Mouse (Mus musculus): ENCODE measurements around the gene Kcnn3. TPM values are rescaled to one million over a fixed set of nuclear protein-coding genes. Genes with fewer than 3 reads are reported as not detected.

The Kcnn3 gene
- polyA plus RNA-seq, 1 experiment, result 1.3 TPM

- Histone ChIP-seq H3K27me3 (replicated peaks; ENCODE audit: control insufficient read depth, insufficient read depth, low read length) (no peaks in the 10 kb centered on the region), H3K4me1 (ENCODE audit: control insufficient read depth, insufficient read depth, low read length) (no peaks in the 10 kb centered on the region), H3K27ac (ENCODE audit: insufficient read depth, low read depth, low read length) (no peak overlapping the region), H3K4me3 (ENCODE audit: insufficient read depth, low read depth, low read length) (no peak overlapping the region), H3K36me3 (ENCODE audit: control insufficient read depth, insufficient read depth, low read length) (no peaks in the 10 kb centered on the region)
- DNase-seq, result peak; percentile 84
- WGBS, result 6% methylated on average over 25 of the region's 25 CpGs
- TF ChIP-seq POLR2A (IDR thresholded peaks at IDR 0.05; ENCODE audit: low read depth, low read length) (no peak), CTCF (conservative IDR thresholded peaks at IDR 0.05; ENCODE audit: insufficient read depth, insufficient read length, low read depth, low read length) (peak; percentile 93)
Observed at GRCm38 (mm10) chr3:89688694-89689581, 169.0 kb downstream of the Kcnn3 start.

GRCm38 (mm10) chr3:89691776-89692175 lies 171.8 kb downstream of the Kcnn3 start:
- H3K36me3 ChIP-seq (ENCODE audit: control insufficient read depth, insufficient read depth, low read length), result no peaks in the 10 kb centered on the region
- H3K27me3 ChIP-seq (replicated peaks; ENCODE audit: control insufficient read depth, insufficient read depth, low read length), result no peaks in the 10 kb centered on the region
- WGBS, result 43% methylated on average over 9 of the region's 9 CpGs
- no peaks in the 10 kb centered on the region for H3K4me1 ChIP-seq (ENCODE audit: control insufficient read depth, insufficient read depth, low read length)
- TF ChIP-seq CTCF (conservative IDR thresholded peaks at IDR 0.05; ENCODE audit: insufficient read depth, insufficient read length, low read depth, low read length) (no peak), POLR2A (IDR thresholded peaks at IDR 0.05; ENCODE audit: low read depth, low read length) (no peak)
- no peak for DNase-seq
- H3K4me3 ChIP-seq (ENCODE audit: insufficient read depth, low read depth, low read length), result no peak overlapping the region
- no peak overlapping the region for H3K27ac ChIP-seq (ENCODE audit: insufficient read depth, low read depth, low read length)

- Histone ChIP-seq H3K4me1 (ENCODE audit: control insufficient read depth, insufficient read depth, low read length) (no peaks in the 10 kb centered on the region), H3K27ac (ENCODE audit: insufficient read depth, low read depth, low read length) (no peak overlapping the region), H3K36me3 (ENCODE audit: control insufficient read depth, insufficient read depth, low read length) (no peaks in the 10 kb centered on the region), H3K4me3 (ENCODE audit: insufficient read depth, low read depth, low read length) (no peak overlapping the region), H3K27me3 (replicated peaks; ENCODE audit: control insufficient read depth, insufficient read depth, low read length) (no peaks in the 10 kb centered on the region)
- 85% methylated on average over 12 of the region's 12 CpGs for WGBS
- DNase-seq, result no peak
- no peak for TF ChIP-seq CTCF (conservative IDR thresholded peaks at IDR 0.05; ENCODE audit: insufficient read depth, insufficient read length, low read depth, low read length)
- no peak for TF ChIP-seq POLR2A (IDR thresholded peaks at IDR 0.05; ENCODE audit: low read depth, low read length)
Observed at GRCm38 (mm10) chr3:89696152-89696821, 176.3 kb downstream of the Kcnn3 start.

GRCm38 (mm10) chr3:89698958-89699357 lies 179.0 kb downstream of the Kcnn3 start:
- Histone ChIP-seq H3K4me1 (ENCODE audit: control insufficient read depth, insufficient read depth, low read length) (no peaks in the 10 kb centered on the region), H3K4me3 (ENCODE audit: insufficient read depth, low read depth, low read length) (no peak overlapping the region), H3K36me3 (ENCODE audit: control insufficient read depth, insufficient read depth, low read length) (no peaks in the 10 kb centered on the region), H3K27ac (ENCODE audit: insufficient read depth, low read depth, low read length) (no peak overlapping the region), H3K27me3 (replicated peaks; ENCODE audit: control insufficient read depth, insufficient read depth, low read length) (no peaks in the 10 kb centered on the region)
- 82% methylated on average over 1 of the region's 1 CpGs for WGBS
- no peak for DNase-seq
- TF ChIP-seq CTCF (conservative IDR thresholded peaks at IDR 0.05; ENCODE audit: insufficient read depth, insufficient read length, low read depth, low read length) (no peak), POLR2A (IDR thresholded peaks at IDR 0.05; ENCODE audit: low read depth, low read length) (no peak)

- no peak for DNase-seq
- Histone ChIP-seq H3K4me1 (ENCODE audit: control insufficient read depth, insufficient read depth, low read length) (no peaks in the 10 kb centered on the region), H3K27me3 (replicated peaks; ENCODE audit: control insufficient read depth, insufficient read depth, low read length) (no peaks in the 10 kb centered on the region), H3K27ac (ENCODE audit: insufficient read depth, low read depth, low read length) (no peak overlapping the region), H3K36me3 (ENCODE audit: control insufficient read depth, insufficient read depth, low read length) (no peaks in the 10 kb centered on the region), H3K4me3 (ENCODE audit: insufficient read depth, low read depth, low read length) (no peak overlapping the region)
- TF ChIP-seq POLR2A (IDR thresholded peaks at IDR 0.05; ENCODE audit: low read depth, low read length) (no peak), CTCF (conservative IDR thresholded peaks at IDR 0.05; ENCODE audit: insufficient read depth, insufficient read length, low read depth, low read length) (no peak)
- 77% methylated on average over 11 of the region's 11 CpGs for WGBS
Observed at GRCm38 (mm10) chr3:89700461-89700860, 180.5 kb downstream of the Kcnn3 start.

GRCm38 (mm10) chr3:89703596-89703995 lies 183.6 kb downstream of the Kcnn3 start:
- no peaks in the 10 kb centered on the region for H3K36me3 ChIP-seq (ENCODE audit: control insufficient read depth, insufficient read depth, low read length)
- 29% methylated on average over 3 of the region's 3 CpGs for WGBS
- no peak for DNase-seq
- H3K27ac ChIP-seq (ENCODE audit: insufficient read depth, low read depth, low read length), result no peak overlapping the region
- no peaks in the 10 kb centered on the region for H3K27me3 ChIP-seq (replicated peaks; ENCODE audit: control insufficient read depth, insufficient read depth, low read length)
- TF ChIP-seq POLR2A (IDR thresholded peaks at IDR 0.05; ENCODE audit: low read depth, low read length) (no peak), CTCF (conservative IDR thresholded peaks at IDR 0.05; ENCODE audit: insufficient read depth, insufficient read length, low read depth, low read length) (no peak)
- no peak overlapping the region for H3K4me3 ChIP-seq (ENCODE audit: insufficient read depth, low read depth, low read length)
- H3K4me1 ChIP-seq (ENCODE audit: control insufficient read depth, insufficient read depth, low read length), result no peaks in the 10 kb centered on the region

- WGBS, result 79% methylated on average over 6 of the region's 6 CpGs
- no peak overlapping the region for H3K4me3 ChIP-seq (ENCODE audit: insufficient read depth, low read depth, low read length)
- H3K27ac ChIP-seq (ENCODE audit: insufficient read depth, low read depth, low read length), result no peak overlapping the region
- no peak for DNase-seq
- H3K4me1 ChIP-seq (ENCODE audit: control insufficient read depth, insufficient read depth, low read length), result no peaks in the 10 kb centered on the region
- no peak for TF ChIP-seq POLR2A (IDR thresholded peaks at IDR 0.05; ENCODE audit: low read depth, low read length)
- no peak for TF ChIP-seq CTCF (conservative IDR thresholded peaks at IDR 0.05; ENCODE audit: insufficient read depth, insufficient read length, low read depth, low read length)
- H3K36me3 ChIP-seq (ENCODE audit: control insufficient read depth, insufficient read depth, low read length), result no peaks in the 10 kb centered on the region
- no peaks in the 10 kb centered on the region for H3K27me3 ChIP-seq (replicated peaks; ENCODE audit: control insufficient read depth, insufficient read depth, low read length)
Observed at GRCm38 (mm10) chr3:89704064-89704463, 184.1 kb downstream of the Kcnn3 start.

Measured in kidney, adult 2 months (tissue).